Mouse (Mus musculus) cerebellum, adult 2 months (tissue): ENCODE data around the gene Oaf. TPM values are rescaled to one million over a fixed set of nuclear protein-coding genes. Genes with fewer than 3 reads are reported as not detected.

Experiments used
- DNase-seq, 2 experiments: peaks; one replicate each; pipeline ENCODE4 v3.0.0; 2021
- H3K27ac ChIP-seq: fragments of 200-500 bp; 2 replicates; pipeline ENCODE4 v1.5.1; 2012; ENCODE audit warnings: low read length, control low read depth, inconsistent platforms; ENCODE audit not compliant: insufficient read depth
- H3K27me3 ChIP-seq: fragments of 200-500 bp; 2 replicates; pipeline ENCODE4 v1.6.1; 2012; ENCODE audit warnings: inconsistent platforms, mild to moderate bottlenecking, low read length, moderate library complexity; ENCODE audit not compliant: control insufficient read depth, insufficient read depth
- H3K4me1 ChIP-seq: fragments of 200-500 bp; 2 replicates; pipeline ENCODE4 v1.6.1; 2011; ENCODE audit warnings: low read length; ENCODE audit not compliant: control insufficient read depth, insufficient read depth
- H3K4me3 ChIP-seq: fragments of 200-500 bp; replicated peaks from 2 replicates; pipeline ENCODE3; 2011; ENCODE audit warnings: mild to moderate bottlenecking, low read depth, low read length, control low read depth; ENCODE audit not compliant: insufficient read depth
- CTCF ChIP-seq: fragments of 200-500 bp; IDR thresholded peaks from 2 replicates; pipeline ENCODE4 v1.5.1; 2011; ENCODE audit warnings: low read depth, mild to moderate bottlenecking, control low read depth, low read length, moderate library complexity, borderline replicate concordance; ENCODE audit not compliant: insufficient read depth
- POLR2A ChIP-seq: fragments of 200-500 bp; IDR thresholded peaks from 2 replicates; pipeline ENCODE4 v1.6.1; 2011; ENCODE audit warnings: low read length, control low read depth, borderline replicate concordance; ENCODE audit not compliant: insufficient read depth
- WGBS: fragments of 180-500 bp; shearing (Covaris S2); methylation state at CpG from one replicate; pipeline ENCODE4 v1.1.7; 2018; 5-methylcytosine and 5-hydroxymethylcytosine counted together
- polyA plus RNA-seq: library from polyadenylated mRNA; depleted of rRNA; stranded (reverse); fragments of >200 nt; gene quantifications from 2 replicates; pipeline ENCODE4 v1.2.3, GENCODE M21; 2012

Gene Oaf
- polyA plus RNA-seq, 1 experiment: 5.2 TPM

GRCm38 (mm10) chr9:43226573-43227160 lies 13.0 kb downstream of the Oaf start:
- no peak overlapping the region for H3K4me3 ChIP-seq
- DNase-seq: no peak
- H3K27me3 ChIP-seq: no peaks in the 10 kb centered on the region
- H3K4me1 ChIP-seq: no peaks in the 10 kb centered on the region; the same call in 1 of the 2 replicates
- TF ChIP-seq POLR2A: no peak
- no peak for TF ChIP-seq CTCF
- H3K27ac ChIP-seq: no peak overlapping the region
- WGBS: 82% methylated on average over 9 of the region's 9 CpGs

GRCm38 (mm10) chr9:43225481-43225880 lies 14.2 kb downstream of the Oaf start:
- Histone ChIP-seq H3K27ac (no peak overlapping the region), H3K27me3 (no peaks in the 10 kb centered on the region), H3K4me3 (no peak overlapping the region), H3K4me1 (no peaks in the 10 kb centered on the region; the same call in 1 of the 2 replicates)
- WGBS: 55% methylated on average over 2 of the region's 2 CpGs
- no peak for DNase-seq
- TF ChIP-seq POLR2A: no peak
- TF ChIP-seq CTCF: no peak

- no peaks in the 10 kb centered on the region; the same call in 1 of the 2 replicates for H3K4me1 ChIP-seq
- no peaks in the 10 kb centered on the region for H3K27me3 ChIP-seq
- H3K27ac ChIP-seq: no peak overlapping the region
- TF ChIP-seq POLR2A (no peak), CTCF (no peak)
- H3K4me3 ChIP-seq: no peak overlapping the region
- WGBS: 60% methylated on average over 11 of the region's 11 CpGs
- no peak for DNase-seq
Measured at GRCm38 (mm10) chr9:43224771-43225355, 14.8 kb downstream of the Oaf start.

GRCm38 (mm10) chr9:43222429-43222715 lies 17.3 kb downstream of the Oaf start:
- Histone ChIP-seq H3K27ac (no peak overlapping the region), H3K27me3 (no peaks in the 10 kb centered on the region), H3K4me3 (no peak overlapping the region), H3K4me1 (no peaks in the 10 kb centered on the region; the same call in 1 of the 2 replicates)
- TF ChIP-seq CTCF (no peak), POLR2A (no peak)
- no peak for DNase-seq
- WGBS: 58% methylated on average over 8 of the region's 8 CpGs

- Histone ChIP-seq H3K4me1 (no peaks in the 10 kb centered on the region; the same call in 1 of the 2 replicates), H3K4me3 (no peak overlapping the region), H3K27me3 (no peaks in the 10 kb centered on the region), H3K27ac (no peak overlapping the region)
- WGBS: 42% methylated on average over 18 of the region's 18 CpGs
- TF ChIP-seq CTCF (peak; percentile 77), POLR2A (no peak)
- DNase-seq: peak; percentile 45 to 77
Measured at GRCm38 (mm10) chr9:43221643-43222428, 17.9 kb downstream of the Oaf start.

GRCm38 (mm10) chr9:43210771-43211450 lies 28.8 kb downstream of the Oaf start:
- Histone ChIP-seq H3K4me3 (no peak overlapping the region), H3K4me1 (no peaks in the 10 kb centered on the region; the same call in 1 of the 2 replicates), H3K27ac (no peak overlapping the region), H3K27me3 (no peaks in the 10 kb centered on the region)
- WGBS: 18% methylated on average over 11 of the region's 11 CpGs
- peak; percentile 66 for TF ChIP-seq CTCF
- no peak for TF ChIP-seq POLR2A
- peak; percentile 27 to 48 for DNase-seq

GRCm38 (mm10) chr9:43210190-43210682 lies 29.5 kb downstream of the Oaf start, which contains the start of gene Pou2f3:
Gene Pou2f3 (minus strand): TSS chr9:43210369.
- TF ChIP-seq CTCF (no peak), POLR2A (no peak)
- peak in 1 of 2 experiments; percentile 24 for DNase-seq
- Histone ChIP-seq H3K27me3 (peaks cover 4% of the 10 kb centered on the region; the same call in 1 of the 2 replicates), H3K4me1 (peaks cover 5% of the 10 kb centered on the region), H3K4me3 (no peak within 1 kb of the TSS), H3K27ac (no peak within 1 kb of the TSS)
- 16% methylated on average over 13 of the region's 13 CpGs for WGBS
